Mouse (Mus musculus) hematopoietic stem cell, adult 5-6 weeks (primary cell): Measurements from ENCODE around the gene Klhl29. TPM values are rescaled to one million over a fixed set of nuclear protein-coding genes. Genes with fewer than 3 reads are reported as not detected.
A peak's percentile ranks its signal among the peaks of the same experiment; 100 is the strongest.

ENCODE experiments used
- ATAC-seq, 2 experiments: fragments of 125-278 bp in 1 of 2; replicated peaks in 1 of 2; 2 replicates each; pipeline ENCODE4 v1.8.0; 2016 to 2017; ENCODE audit warnings: inconsistent platforms in 2 of 2, mild to moderate bottlenecking in 2 of 2, moderate number of reproducible peaks in 2 of 2, low read depth in 1 of 2, moderate TSS enrichment in 1 of 2; ENCODE audit not compliant: low FRiP score in 2 of 2, poor library complexity in 2 of 2, severe bottlenecking in 2 of 2, insufficient read depth in 1 of 2, low TSS enrichment in 1 of 2
- total RNA-seq: library from RNA; stranded (forward); fragments of 172-1452, 232-1000 nt; gene quantifications from 2 replicates; pipeline ENCODE4 v1.2.3, GENCODE M21; 2017

Gene Klhl29
- not detected in 2 replicates for total RNA-seq

DNA sequence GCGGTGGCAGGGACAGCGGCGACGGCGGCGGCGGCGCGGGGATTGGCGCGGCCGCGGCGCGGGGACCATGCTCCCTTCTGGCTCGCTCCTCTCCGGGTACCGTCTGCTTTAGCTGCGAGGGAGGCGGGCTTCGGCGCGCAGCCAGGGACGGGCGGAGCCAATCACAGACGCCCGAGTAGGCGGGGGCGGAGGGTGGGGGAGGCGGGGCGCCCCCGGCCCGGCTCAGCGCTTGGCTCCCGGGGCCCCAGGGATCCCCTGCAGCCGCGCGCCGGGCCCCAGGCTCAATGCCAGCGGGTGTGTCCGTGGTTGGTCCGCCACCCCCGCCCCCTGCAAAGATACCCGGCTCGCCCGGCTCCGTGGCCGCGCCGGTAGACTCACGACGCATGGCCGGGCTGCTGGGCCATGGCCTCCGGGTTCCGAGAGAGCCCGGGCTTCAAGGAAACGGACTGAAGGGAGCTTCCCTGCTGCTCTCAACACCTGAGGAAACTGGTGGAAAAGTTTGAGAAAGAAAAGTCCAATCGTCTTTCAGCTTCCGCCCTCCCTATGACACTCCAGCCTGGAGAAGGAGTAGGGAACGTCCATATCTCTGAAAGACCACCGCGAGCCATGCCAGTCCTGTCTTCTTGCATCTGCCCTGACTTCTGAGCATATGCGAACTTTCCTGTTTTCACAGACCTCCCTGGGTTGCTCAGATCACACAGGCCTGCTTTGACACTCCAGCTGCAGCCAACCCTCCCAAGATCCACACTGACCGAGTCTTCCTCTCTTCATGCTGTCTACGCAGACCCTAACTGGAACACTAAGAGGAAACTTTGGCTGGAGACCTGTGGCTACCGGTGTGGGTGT, at the start of gene Klhl29:
Gene Klhl29, minus strand, starts transcription at position 67 of the 846 bp plus-strand sequence.
- 0 out of 4 replicates have a peak, but pooled peaks of 1 of the 2 experiments have one; percentile 18 for ATAC-seq

DNA sequence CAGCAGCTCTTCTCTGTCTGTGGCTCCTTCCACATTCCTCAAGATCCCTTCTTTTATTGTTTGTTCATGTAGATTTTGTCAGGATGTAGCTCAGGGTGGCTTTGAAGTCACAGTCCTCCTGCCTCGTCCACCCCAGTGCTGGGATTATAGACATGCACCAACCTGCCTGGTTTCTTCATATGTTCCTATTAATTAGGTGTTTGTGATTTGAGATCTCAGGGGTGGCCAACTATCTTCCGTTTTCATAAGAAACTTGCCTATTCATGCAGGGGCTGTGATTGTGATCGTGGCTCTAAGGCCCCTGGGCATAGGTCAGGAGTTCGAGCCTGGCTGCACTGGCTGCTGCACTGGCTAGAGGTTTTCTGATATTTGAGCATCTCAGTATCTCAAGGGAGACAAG, 49.8 kb upstream of the Klhl29 start:
- 0 out of 4 replicates have a peak, but pooled peaks of 1 of the 2 experiments have one; percentile 12 for ATAC-seq

DNA sequence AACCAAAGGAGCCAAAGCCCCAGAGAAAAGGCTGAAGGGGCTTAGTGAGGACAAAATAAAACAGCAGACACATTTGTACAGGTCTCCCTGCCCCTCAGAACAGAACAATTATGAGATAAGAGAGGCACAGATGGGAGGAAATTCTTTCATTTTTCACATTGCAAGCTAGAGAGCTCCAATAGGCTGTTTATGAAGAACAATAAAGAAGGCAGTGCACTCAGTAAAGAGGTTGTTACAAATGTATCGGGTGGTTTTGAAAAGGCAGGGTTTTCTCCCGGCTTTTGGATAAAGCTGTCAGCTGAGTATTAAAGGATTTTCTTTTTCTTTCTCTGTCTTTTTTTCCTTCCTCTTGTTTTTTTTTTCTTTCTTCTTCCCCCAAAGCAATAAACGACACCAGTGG, 40.3 kb upstream of the Klhl29 start:
- no peak for ATAC-seq

DNA sequence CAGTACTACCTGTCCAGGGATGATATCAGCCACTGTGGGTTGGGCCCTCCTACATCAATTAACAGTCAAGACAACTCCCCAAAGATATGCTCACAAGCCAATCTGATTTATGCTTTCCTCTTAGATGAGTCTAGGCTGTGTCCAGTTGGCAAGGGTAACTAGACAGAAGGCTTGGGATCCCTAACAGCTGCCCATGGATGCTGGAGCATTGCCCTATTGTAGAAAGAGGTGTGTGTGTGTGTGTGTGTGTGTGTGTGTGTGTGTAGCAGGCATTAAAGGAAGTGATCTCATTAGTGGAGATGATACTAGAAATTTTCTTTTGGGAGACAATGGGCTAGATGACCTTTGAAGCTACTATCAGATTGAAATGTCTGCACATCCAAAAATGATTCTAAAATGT, 38.5 kb upstream of the Klhl29 start:
- no peak for ATAC-seq

DNA sequence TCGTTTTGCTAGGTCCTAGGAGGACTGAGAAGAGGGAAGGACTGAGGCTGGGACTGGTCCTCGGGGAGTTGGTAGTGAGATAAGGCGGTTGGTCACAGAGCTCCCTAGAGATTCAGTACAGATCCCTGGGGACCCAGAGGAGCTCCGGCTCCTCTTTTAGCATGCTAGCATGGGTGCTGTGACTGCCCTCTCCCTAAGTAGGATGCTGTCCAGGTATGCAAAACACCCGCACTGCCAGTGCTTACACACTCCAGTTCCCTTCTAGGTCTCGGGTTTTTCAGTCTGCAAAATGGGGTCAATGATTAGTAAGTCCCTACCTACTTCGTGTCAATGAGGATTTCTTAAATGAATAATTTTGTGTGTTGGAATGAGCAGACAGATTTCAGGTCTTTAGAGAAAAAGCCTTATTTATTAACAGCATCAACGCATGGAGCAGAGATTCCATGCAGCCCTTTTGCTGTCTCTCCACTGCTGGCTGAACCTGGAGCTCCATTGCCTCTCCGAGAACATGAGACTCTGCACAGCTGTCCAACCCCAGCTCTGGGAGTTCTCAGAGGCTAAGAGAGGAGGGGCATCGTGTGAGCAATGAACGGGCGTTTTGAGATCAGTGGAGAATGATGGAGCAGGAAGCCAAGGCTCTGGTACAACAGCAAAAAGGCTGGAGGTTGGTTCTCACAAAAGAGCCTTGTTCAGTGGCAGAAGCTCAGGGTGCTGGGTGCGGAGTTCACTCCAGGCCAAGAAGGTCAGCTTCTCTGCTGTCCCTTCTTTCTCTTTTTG, 36.5 kb upstream of the Klhl29 start:
- ATAC-seq: no peak

DNA sequence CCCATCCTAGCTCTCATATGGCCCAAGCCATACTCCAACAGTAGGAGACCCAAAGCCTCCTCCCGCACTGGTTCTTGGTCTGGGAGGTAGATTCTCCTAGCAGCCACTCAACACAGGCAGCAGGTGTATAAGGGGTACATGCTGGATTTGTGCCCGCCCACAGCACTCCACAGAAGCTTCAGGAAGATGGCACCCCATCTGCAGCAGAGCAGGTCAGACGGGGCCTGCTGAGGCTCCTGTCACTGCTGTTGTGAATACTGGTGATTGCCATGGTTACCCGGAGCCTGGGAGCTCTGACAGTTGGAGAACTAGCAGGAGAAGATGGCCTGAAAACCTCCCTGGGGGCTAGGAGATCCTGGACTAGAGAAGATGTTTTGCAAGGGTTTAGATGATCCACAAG, 35.9 kb upstream of the Klhl29 start:
- no peak for ATAC-seq

GRCm38 (mm10) chr12:5410391-5411115, 35.1 kb upstream of the Klhl29 start:
- peak; percentile 87 to 92 for ATAC-seq

DNA sequence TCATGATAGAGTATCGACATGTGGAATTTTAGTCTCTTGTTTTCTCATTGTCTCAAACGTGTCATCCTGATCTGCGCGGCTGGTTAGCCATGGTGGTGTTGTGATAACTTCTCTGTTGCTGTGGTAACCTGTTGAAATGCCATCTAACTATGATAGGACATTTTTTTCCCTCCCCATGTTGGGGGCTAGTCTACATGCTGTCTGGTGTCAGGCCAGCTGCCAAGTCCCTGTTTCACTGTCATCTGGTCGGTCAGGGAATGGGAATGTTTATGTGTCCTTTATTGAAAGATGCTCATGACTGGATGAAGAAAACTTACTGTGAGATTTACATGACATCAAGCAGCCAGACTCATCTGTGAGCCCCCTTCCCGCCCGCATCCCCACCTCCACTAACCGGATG, 31.7 kb upstream of the Klhl29 start:
- ATAC-seq: no peak

DNA sequence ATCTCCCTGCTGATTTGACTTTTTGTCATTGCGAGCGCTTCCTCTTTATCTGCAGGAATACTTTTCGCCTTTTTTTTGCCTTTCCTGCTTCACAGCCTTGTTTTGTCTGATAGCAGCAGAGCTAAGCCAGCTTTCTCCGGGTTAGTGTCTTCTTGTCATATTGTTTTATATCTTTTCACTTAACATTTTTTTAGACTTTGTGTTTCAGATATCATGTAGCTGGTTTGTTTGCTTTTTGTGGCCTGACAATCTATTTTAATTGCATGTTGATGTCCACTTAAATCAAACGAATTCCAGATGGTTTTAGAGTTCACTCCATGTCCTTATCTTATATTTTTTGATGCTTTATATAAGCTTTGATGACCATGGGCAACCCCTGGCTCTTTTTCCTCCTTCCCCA, 21.9 kb upstream of the Klhl29 start:
- no peak for ATAC-seq

DNA sequence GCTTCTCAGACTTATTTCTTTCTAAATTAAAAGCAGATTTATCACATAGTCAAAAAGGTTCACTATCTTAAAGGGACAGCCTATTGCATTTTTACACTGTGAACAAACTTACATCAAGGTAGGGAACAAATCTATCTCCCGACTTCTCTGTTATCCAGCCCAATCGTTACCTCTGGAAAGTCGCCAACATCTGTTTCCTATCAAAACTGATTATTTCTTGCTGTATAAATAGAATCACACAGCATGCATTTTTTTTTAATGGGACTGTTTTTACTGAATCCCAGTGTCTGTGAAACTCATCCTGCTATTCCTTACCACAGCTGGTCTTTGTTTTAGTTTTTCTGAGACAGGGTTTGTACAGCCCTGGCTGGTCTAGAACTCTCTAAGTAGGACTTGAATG, 19.7 kb upstream of the Klhl29 start:
- ATAC-seq: no peak

GRCm38 (mm10) chr12:5387112-5387511, 11.6 kb upstream of the Klhl29 start:
- no peak for ATAC-seq

GRCm38 (mm10) chr12:5386688-5387087, 11.2 kb upstream of the Klhl29 start:
- ATAC-seq: no peak

DNA sequence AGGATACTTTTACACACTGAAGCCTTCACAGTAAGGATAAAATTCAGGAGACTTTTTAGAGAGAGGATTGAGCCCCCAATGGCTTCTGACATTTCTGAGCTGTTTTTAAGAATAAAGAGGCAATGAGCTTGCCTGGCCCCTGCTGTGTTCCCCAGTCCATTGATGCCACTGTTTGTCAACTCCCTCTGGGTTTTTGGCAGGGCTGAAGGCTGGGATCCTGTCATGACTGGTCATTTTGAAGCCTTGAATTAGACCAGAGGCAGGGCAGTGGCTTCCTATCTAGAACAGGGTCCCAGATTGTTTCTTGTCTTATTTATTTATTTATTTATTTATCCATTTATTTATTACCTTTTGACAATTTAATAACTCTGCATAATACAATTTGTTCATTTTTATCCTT, 6.2 kb upstream of the Klhl29 start:
- no peak for ATAC-seq

- ATAC-seq: 0 out of 4 replicates have a peak, but pooled peaks of 1 of the 2 experiments have one; percentile 5
These were observed 532 bp downstream of the Klhl29 start for GRCm38 (mm10) chr12:5374684-5375615.

DNA sequence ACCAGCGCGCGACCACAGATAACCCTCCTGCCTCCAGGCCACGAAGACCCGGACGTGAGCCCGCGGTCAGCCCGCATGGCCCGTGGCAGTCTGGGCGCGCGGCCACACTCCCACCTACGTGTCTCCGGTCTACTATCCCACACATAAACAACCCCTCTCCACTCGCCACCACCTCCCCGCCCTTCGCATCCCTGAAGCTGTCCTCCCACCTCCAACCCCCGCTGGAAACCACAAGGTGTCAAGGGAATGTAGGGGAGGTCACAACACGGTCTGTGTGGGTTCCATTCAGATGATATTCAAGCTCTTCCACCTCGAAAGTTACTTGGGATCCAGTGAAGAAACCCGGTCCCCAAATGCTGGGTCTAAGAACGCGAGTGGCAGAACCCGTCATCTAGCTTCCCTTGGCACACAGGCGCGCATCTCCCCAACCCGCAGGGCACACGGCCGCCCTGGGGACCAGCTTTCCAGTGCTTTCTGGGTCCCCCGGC, 1.2 kb downstream of the Klhl29 start:
- peak in 1 of 2 experiments; percentile 17; a peak in 1 of 4 replicates for ATAC-seq

- ATAC-seq: no peak
These were observed 1.8 kb downstream of the Klhl29 start for GRCm38 (mm10) chr12:5373641-5374195.
